In the genomic region with DNA sequence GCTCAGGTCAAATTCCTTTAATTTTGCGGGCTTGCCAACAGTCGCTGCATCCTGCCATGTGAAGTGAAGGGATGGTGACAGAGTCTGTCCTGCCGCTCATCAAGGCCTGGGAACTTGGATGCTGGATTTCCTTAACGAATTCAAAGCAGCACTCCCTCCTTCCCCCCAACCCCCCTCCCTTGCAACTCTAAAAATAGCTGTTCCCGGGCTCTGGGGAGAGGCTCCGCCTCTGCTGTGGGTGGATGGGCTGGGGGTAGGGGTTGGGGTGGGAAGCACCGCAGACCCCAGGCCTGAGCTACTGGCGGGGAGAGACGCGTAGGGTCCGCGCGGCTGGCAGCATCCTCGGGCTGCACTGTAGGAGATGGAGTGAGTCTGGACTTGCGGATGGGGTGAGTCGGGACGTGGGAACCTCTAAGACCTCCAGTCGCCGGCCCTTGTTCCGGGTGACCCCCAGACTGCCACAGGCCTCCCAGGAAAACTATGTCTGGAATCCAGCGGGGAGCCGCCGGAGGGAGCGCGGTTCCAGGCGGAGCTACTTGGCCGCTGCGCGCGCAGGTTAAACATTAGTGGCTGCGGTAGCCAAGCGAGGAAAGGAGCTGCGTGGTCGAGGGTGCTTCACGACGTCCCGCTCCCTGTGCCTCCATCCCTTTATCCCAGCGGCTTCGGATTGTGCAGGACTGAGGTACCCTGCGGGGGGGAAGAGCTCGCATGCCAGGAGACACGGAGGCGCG, we compare ENCODE assay signal across 8 mouse cellular contexts. TPM values are rescaled to one million over a fixed set of nuclear protein-coding genes. Genes with fewer than 3 reads are reported as not detected.
DNase-seq lines count a peak whose midpoint lies in the region; ATAC-seq lines count a peak whose summit lies in the region.

Dzip1l (plus strand) TSS at position 216 of the 731 bp plus-strand sequence.

- H3K9me3 ChIP-seq in intestine, embryonic 15.5 days: no peaks in the 10 kb centered on the region
- no peaks in the 10 kb centered on the region for H3K9me3 ChIP-seq in midbrain, embryonic 11.5 days (ENCODE audit: control insufficient read depth, low read length)
- no peaks in the 10 kb centered on the region for H3K9me3 ChIP-seq in stomach, embryonic 14.5 days (ENCODE audit: control insufficient read depth, low read depth, low read length)

- peak within 1 kb of the TSS; percentile 88 for H3K4me2 ChIP-seq in intestine, embryonic 15.5 days (replicated peaks)
- H3K4me2 ChIP-seq in midbrain, embryonic 11.5 days: peak within 1 kb of the TSS; percentile 81
- H3K4me2 ChIP-seq in stomach, embryonic 14.5 days (replicated peaks; ENCODE audit: low read depth, low read length): peak within 1 kb of the TSS; percentile 73

- peak; percentile 71 for DNase-seq in adrenal gland, postnatal 25 days
- peak; percentile 92 for DNase-seq in embryo, embryonic 11 days
- peak; percentile 42 for DNase-seq in gastrocnemius, postnatal 25 days
- DNase-seq in left cerebral cortex, postnatal 25 days (ENCODE audit: low spot score in 2 of 2): peak; percentile 82 to 84
- DNase-seq in midbrain, embryonic 11.5 days (ENCODE audit: low spot score, missing footprints): peak; percentile 98
- DNase-seq in thymus, postnatal 10 days (ENCODE audit: low spot score in 2 of 2): no peak

- intact Hi-C loops in left cerebral cortex, postnatal 25 days (cut with DNase I): loop anchor here (2.0 kb wide), 1 partner anchor 43 kb away; no protein-coding TSS in a partner anchor

- ATAC-seq in intestine, embryonic 15.5 days: peak; percentile 93
- ATAC-seq in midbrain, embryonic 11.5 days (ENCODE audit: low FRiP score): peak; percentile 94
- peak; percentile 91 for ATAC-seq in stomach, embryonic 14.5 days (ENCODE audit: insufficient number of reproducible peaks, insufficient read depth, low FRiP score, low read depth)

- H3K27me3 ChIP-seq in intestine, embryonic 15.5 days (replicated peaks): no peaks in the 10 kb centered on the region
- H3K27me3 ChIP-seq in midbrain, embryonic 11.5 days (ENCODE audit: control insufficient read depth, insufficient read depth, low read length): no peaks in the 10 kb centered on the region
- H3K27me3 ChIP-seq in stomach, embryonic 14.5 days (ENCODE audit: control insufficient read depth, insufficient read depth, low read length): no peaks in the 10 kb centered on the region

- 2% methylated on average over 44 of the region's 44 CpGs for WGBS in intestine, embryonic 15.5 days
- under 1% methylated on average over 41 of the region's 44 CpGs for WGBS in midbrain, embryonic 11.5 days
- WGBS in stomach, embryonic 14.5 days: under 1% methylated on average over 44 of the region's 44 CpGs

- peak within 1 kb of the TSS; percentile 92 for H3K27ac ChIP-seq in intestine, embryonic 15.5 days
- peak within 1 kb of the TSS; percentile 55 for H3K27ac ChIP-seq in midbrain, embryonic 11.5 days (ENCODE audit: low read depth, low read length)
- H3K27ac ChIP-seq in stomach, embryonic 14.5 days (ENCODE audit: low read length): peak within 1 kb of the TSS; percentile 87; the same call in 1 of the 2 replicates

- peaks cover 11% of the 10 kb centered on the region; the same call in 1 of the 2 replicates for H3K4me1 ChIP-seq in intestine, embryonic 15.5 days (replicated peaks)
- peaks cover 28% of the 10 kb centered on the region for H3K4me1 ChIP-seq in midbrain, embryonic 11.5 days (ENCODE audit: control insufficient read depth, insufficient read depth, low read length)
- H3K4me1 ChIP-seq in stomach, embryonic 14.5 days (ENCODE audit: control insufficient read depth, insufficient read depth, low read length): peaks cover 18% of the 10 kb centered on the region; the same call in 1 of the 2 replicates

- peak within 1 kb of the TSS; percentile 59 for H3K4me3 ChIP-seq in intestine, embryonic 15.5 days (replicated peaks)
- H3K4me3 ChIP-seq in midbrain, embryonic 11.5 days (ENCODE audit: low read depth, low read length): peak within 1 kb of the TSS; percentile 50
- H3K4me3 ChIP-seq in stomach, embryonic 14.5 days (ENCODE audit: low read depth, low read length): peak within 1 kb of the TSS; percentile 60

- peak within 1 kb of the TSS; percentile 66 for H3K9ac ChIP-seq in intestine, embryonic 15.5 days
- H3K9ac ChIP-seq in midbrain, embryonic 11.5 days (ENCODE audit: low read length): peak within 1 kb of the TSS; percentile 68
- peak within 1 kb of the TSS; percentile 64 for H3K9ac ChIP-seq in stomach, embryonic 14.5 days (replicated peaks; ENCODE audit: low read depth, low read length)

- H3K36me3 ChIP-seq in intestine, embryonic 15.5 days: no peaks in the 10 kb centered on the region
- no peaks in the 10 kb centered on the region for H3K36me3 ChIP-seq in midbrain, embryonic 11.5 days (ENCODE audit: control insufficient read depth, insufficient read depth, low read length)
- H3K36me3 ChIP-seq in stomach, embryonic 14.5 days (ENCODE audit: control insufficient read depth, insufficient read depth, low read length): peaks cover 4% of the 10 kb centered on the region; the same call in 1 of the 2 replicates

RNA-seq across cellular contexts. Expression of gene Dzip1l, which starts in this region (rescaled TPM):
- 6.6 and 6.8 TPM in 2 replicates for total RNA-seq in adrenal gland, postnatal 25 days (2021)
- total RNA-seq in gastrocnemius, postnatal 25 days (2021): 1 to 10 TPM; 1.9 to 2.0 TPM
- 11.7 and 13.4 TPM in 2 replicates for polyA plus RNA-seq in intestine, embryonic 15.5 days (2015; fragmentation: Nextera tagmentation; extraction: Ambion mirVana)
- total RNA-seq in left cerebral cortex, postnatal 25 days (2021): 10 to 100 TPM; 21.2 to 27.7 TPM
- 12.6 and 13.0 TPM in 2 replicates for polyA plus RNA-seq in midbrain, embryonic 11.5 days (2014; fragmentation: Nextera tagmentation; extraction: Ambion mirVana)
- 18.2 and 19.8 TPM in 2 replicates for polyA plus RNA-seq in stomach, embryonic 14.5 days (2014; fragmentation: Nextera tagmentation; extraction: Ambion mirVana)

Comparison
In these comparisons a context has a peak if more than half of its experiments do, and no peak if none do; other contexts are left out.
1. DNase-seq: peak in adrenal gland, postnatal 25 days (single experiment), embryo, embryonic 11 days (single experiment), gastrocnemius, postnatal 25 days (single experiment), left cerebral cortex, postnatal 25 days (2 of 2) and midbrain, embryonic 11.5 days (single experiment); none in thymus, postnatal 10 days (0 of 2).
2. Peak in every context shown above with its lines, with median percentiles within 50 percentile points of each other: ATAC-seq, H3K27ac ChIP-seq, H3K4me2 ChIP-seq, H3K4me3 ChIP-seq and H3K9ac ChIP-seq.